Mouse (Mus musculus) left cerebral cortex, postnatal 10 days (tissue): ENCODE data around the gene Flcn. TPM values are rescaled to one million over a fixed set of nuclear protein-coding genes. Genes with fewer than 3 reads are reported as not detected.

Experiments
- DNase-seq, 2 experiments: peaks; one replicate each; pipeline ENCODE4 v3.0.0; 2021 to 2022; ENCODE audit warnings: low spot score in 2 of 2, mixed read lengths in 1 of 2; ENCODE audit errors: extremely low spot score in 1 of 2
- intact Hi-C: fragments of 180-260 bp; cut with DNase I; formaldehyde crosslinking; loops from one replicate; pipeline ENCODE4 v1.15.1; 2025
- total RNA-seq, 2 experiments: library from RNA; stranded (reverse); gene quantifications; 2 replicates each; pipeline ENCODE4 v1.2.3; 2021

Flcn gene
- total RNA-seq, 2 experiments from 2014 or later, result 34.5 to 35.6 TPM

GRCm38 (mm10) chr11:59743307-59743706 lies 66.5 kb downstream of the Flcn start:
- DNase-seq, result no peak
- intact Hi-C loops, result loop anchor here (10.0 kb wide), 1 partner anchor 219 kb away; the partner anchor contains the start of gene Zkscan17

- DNase-seq, result no peak
- intact Hi-C loops, result loop anchor here (10.0 kb wide), 1 partner anchor 217 kb away; the partner anchor contains the start of gene Zkscan17
Measured at GRCm38 (mm10) chr11:59741915-59742314, 67.9 kb downstream of the Flcn start.

Other genes starting within 250 kb of the Flcn start
- not detected for gene Olfr222, start 233.8 kb downstream of the Flcn start, total RNA-seq
- not detected for gene Olfr223, start 216.7 kb downstream of the Flcn start, total RNA-seq
- 100 to 1,000 TPM; 239 to 247 TPM for gene Mprip, start 148.7 kb downstream of the Flcn start, total RNA-seq
- 1 to 10 TPM; 1.2 TPM for gene Pld6, start 22.4 kb downstream of the Flcn start, total RNA-seq
- gene Nt5m, start 29.4 kb upstream of the Flcn start, total RNA-seq, result 10 to 100 TPM; 51.8 to 54.3 TPM
- gene Cops3, start 29.8 kb upstream of the Flcn start, total RNA-seq, result 10 to 100 TPM; 76.4 to 81.7 TPM
- 10 to 100 TPM; 29.3 to 29.9 TPM for gene Med9, start 138.2 kb upstream of the Flcn start, total RNA-seq
- gene Rasd1, start 154.9 kb upstream of the Flcn start, total RNA-seq, result 1 to 10 TPM; 2.4 to 4.6 TPM
- 1 to 10 TPM; 6.7 to 8.0 TPM for gene Pemt, start 236.5 kb upstream of the Flcn start, total RNA-seq